Mouse (Mus musculus) left cerebral cortex, postnatal 10 days (tissue): ENCODE measurements around the gene Adamts3. TPM values are rescaled to one million over a fixed set of nuclear protein-coding genes. Genes with fewer than 3 reads are reported as not detected.

ENCODE experiments used
- DNase-seq, 2 experiments: peaks; one replicate each; pipeline ENCODE4 v3.0.0; 2021 to 2022; ENCODE audit warnings: low spot score in 2 of 2, mixed read lengths in 1 of 2; ENCODE audit errors: extremely low spot score in 1 of 2
- intact Hi-C: fragments of 180-260 bp; cut with DNase I; formaldehyde crosslinking; loops from one replicate; pipeline ENCODE4 v1.15.1; 2025
- total RNA-seq, 2 experiments: library from RNA; stranded (reverse); gene quantifications; 2 replicates each; pipeline ENCODE4 v1.2.3; 2021

Gene Adamts3
- total RNA-seq, 2 experiments from 2014 or later: 48.2 to 51.6 TPM

GRCm38 (mm10) chr5:89839627-89840026 is 43.5 kb downstream of the Adamts3 start:
- intact Hi-C loops: no loop called here
- peak; percentile 36 for DNase-seq

GRCm38 (mm10) chr5:89821175-89821574 is 62.0 kb downstream of the Adamts3 start:
- intact Hi-C loops: no loop called here
- DNase-seq: no peak

- intact Hi-C loops: loop anchor here (5.0 kb wide), 1 partner anchor 102 kb away; no protein-coding TSS in a partner anchor
- DNase-seq: peak in 1 of 2 experiments; percentile 28
Observed at GRCm38 (mm10) chr5:89819531-89819930, 63.6 kb downstream of the Adamts3 start.

- intact Hi-C loops: loop anchor here (5.0 kb wide), 1 partner anchor 99 kb away; no protein-coding TSS in a partner anchor
- no peak for DNase-seq
Observed at GRCm38 (mm10) chr5:89816610-89817009, 66.5 kb downstream of the Adamts3 start.

GRCm38 (mm10) chr5:89814552-89814951 is 68.6 kb downstream of the Adamts3 start:
- intact Hi-C loops: no loop called here
- no peak for DNase-seq

- intact Hi-C loops: no loop called here
- DNase-seq: no peak
Observed at GRCm38 (mm10) chr5:89800181-89800816, 82.8 kb downstream of the Adamts3 start.

- intact Hi-C loops: no loop called here
- no peak for DNase-seq
Observed at GRCm38 (mm10) chr5:89793706-89794105, 89.4 kb downstream of the Adamts3 start.

GRCm38 (mm10) chr5:89784635-89785034 is 98.5 kb downstream of the Adamts3 start:
- intact Hi-C loops: no loop called here
- DNase-seq: no peak

- no peak for DNase-seq
- intact Hi-C loops: no loop called here
Observed at GRCm38 (mm10) chr5:89779823-89780222, 103.3 kb downstream of the Adamts3 start.

GRCm38 (mm10) chr5:89778610-89779009 is 104.5 kb downstream of the Adamts3 start:
- intact Hi-C loops: no loop called here
- peak in 1 of 2 experiments; percentile 22 for DNase-seq

GRCm38 (mm10) chr5:89777411-89777810 is 105.7 kb downstream of the Adamts3 start:
- no peak for DNase-seq
- intact Hi-C loops: no loop called here

GRCm38 (mm10) chr5:89770655-89771355 is 112.3 kb downstream of the Adamts3 start:
- intact Hi-C loops: no loop called here

GRCm38 (mm10) chr5:89763189-89764187 is 119.6 kb downstream of the Adamts3 start:
- intact Hi-C loops: no loop called here
- no peak for DNase-seq

More at GRCm38 (mm10) chr5:89770655-89771355, 112.3 kb downstream of the Adamts3 start:
- DNase-seq: no peak

GRCm38 (mm10) chr5:89760368-89760767 is 122.8 kb downstream of the Adamts3 start:
- intact Hi-C loops: no loop called here
- DNase-seq: no peak

- DNase-seq: no peak
- intact Hi-C loops: no loop called here
Observed at GRCm38 (mm10) chr5:89751836-89752235, 131.3 kb downstream of the Adamts3 start.

GRCm38 (mm10) chr5:89748185-89748884 is 134.8 kb downstream of the Adamts3 start:
- no peak for DNase-seq

GRCm38 (mm10) chr5:89747149-89747659 is 135.9 kb downstream of the Adamts3 start:
- intact Hi-C loops: no loop called here
- no peak for DNase-seq

More at GRCm38 (mm10) chr5:89748185-89748884, 134.8 kb downstream of the Adamts3 start:
- intact Hi-C loops: no loop called here

GRCm38 (mm10) chr5:89745112-89745511 is 138.0 kb downstream of the Adamts3 start:
- no peak for DNase-seq
- intact Hi-C loops: no loop called here
